Mouse (Mus musculus): Measurements from ENCODE around the gene Olfr497. TPM values are rescaled to one million over a fixed set of nuclear protein-coding genes. Genes with fewer than 3 reads are reported as not detected.

Gene Olfr497
- total RNA-seq (2022) = not detected

GRCm38 (mm10) chr7:108420121-108420520 lies at the start of gene Olfr497:
Gene Olfr497 (plus strand): TSS chr7:108420421.
- no peak for DNase-seq (ENCODE audit: low spot score in 2 of 2)

- DNase-seq (ENCODE audit: low spot score in 2 of 2) = no peak
Measured at GRCm38 (mm10) chr7:108392867-108393266, 27.4 kb upstream of the Olfr497 start, which contains the start of gene Olfr495. Gene Olfr495 (plus strand): TSS chr7:108393167.

GRCm38 (mm10) chr7:108465026-108465425 lies 44.8 kb downstream of the Olfr497 start, which contains the start of gene Olfr498:
Gene Olfr498 (plus strand): TSS chr7:108465326.
- no peak for DNase-seq (ENCODE audit: low spot score in 2 of 2)

Other genes starting within 250 kb of the Olfr497 start
- not detected for gene Olfr486, start 247.7 kb upstream of the Olfr497 start, total RNA-seq (2022)
- gene Olfr487, start 205.8 kb upstream of the Olfr497 start, total RNA-seq (2022) = not detected
- gene Olfr488, start 162.1 kb upstream of the Olfr497 start, total RNA-seq (2022) = not detected
- gene Olfr490, start 131.5 kb upstream of the Olfr497 start, total RNA-seq (2022) = not detected
- not detected for gene Olfr491, start 107.0 kb upstream of the Olfr497 start, total RNA-seq (2022)
- gene Olfr492, start 96.7 kb upstream of the Olfr497 start, total RNA-seq (2022) = not detected
- not detected for gene Olfr493, start 73.4 kb upstream of the Olfr497 start, total RNA-seq (2022)
- not detected for gene Olfr494, start 55.1 kb upstream of the Olfr497 start, total RNA-seq (2022)
- not detected for gene Olfr495, start 27.3 kb upstream of the Olfr497 start, total RNA-seq (2022)
- not detected for gene Olfr498, start 44.9 kb downstream of the Olfr497 start, total RNA-seq (2022)
- gene Olfr502, start 104.6 kb downstream of the Olfr497 start, total RNA-seq (2022) = not detected
- not detected for gene Olfr503, start 124.1 kb downstream of the Olfr497 start, total RNA-seq (2022)
- gene Olfr504, start 145.4 kb downstream of the Olfr497 start, total RNA-seq (2022) = not detected
- gene Olfr506, start 190.4 kb downstream of the Olfr497 start, total RNA-seq (2022) = not detected
- not detected for gene Olfr507, start 201.4 kb downstream of the Olfr497 start, total RNA-seq (2022)
- not detected for gene Olfr508, start 209.6 kb downstream of the Olfr497 start, total RNA-seq (2022)
- gene Olfr509, start 231.5 kb downstream of the Olfr497 start, total RNA-seq (2022) = not detected
- not detected for gene Olfr510, start 246.0 kb downstream of the Olfr497 start, total RNA-seq (2022)